Mouse (Mus musculus) forebrain, embryonic 13.5 days (tissue): Measurements from ENCODE around the gene Col12a1. TPM values are rescaled to one million over a fixed set of nuclear protein-coding genes. Genes with fewer than 3 reads are reported as not detected.

ENCODE experiments used
- ATAC-seq: fragments of 200-750 bp; cut with Nextera tagmentation; 2 replicates; pipeline ENCODE4 v1.8.0; 2017
- H3K27ac ChIP-seq: fragments of 300-500 bp; sonication (generic); 2 replicates; pipeline ENCODE4 v1.5.1; 2015; ENCODE audit warnings: inconsistent platforms, mild to moderate bottlenecking, moderate library complexity
- H3K27me3 ChIP-seq: fragments of 300-500 bp; sonication (generic); 2 replicates; pipeline ENCODE4 v1.6.1; 2015; ENCODE audit warnings: mild to moderate bottlenecking, inconsistent platforms
- H3K36me3 ChIP-seq: fragments of 300-500 bp; sonication (generic); 2 replicates; pipeline ENCODE4 v1.6.1; 2015; ENCODE audit warnings: mild to moderate bottlenecking, inconsistent platforms; ENCODE audit not compliant: poor library complexity, severe bottlenecking
- H3K4me1 ChIP-seq: fragments of 300-500 bp; sonication (generic); 2 replicates; pipeline ENCODE4 v1.6.1; 2015; ENCODE audit warnings: inconsistent platforms
- H3K4me2 ChIP-seq: fragments of 300-500 bp; sonication (generic); 2 replicates; pipeline ENCODE4 v1.6.1; 2015; ENCODE audit warnings: inconsistent platforms, mild to moderate bottlenecking, moderate library complexity
- H3K4me3 ChIP-seq: fragments of 300-500 bp; sonication (generic); 2 replicates; pipeline ENCODE4 v1.5.1; 2015; ENCODE audit warnings: mild to moderate bottlenecking, inconsistent platforms
- H3K9ac ChIP-seq: fragments of 300-500 bp; sonication (generic); 2 replicates; pipeline ENCODE4 v1.6.1; 2015; ENCODE audit warnings: mild to moderate bottlenecking, inconsistent platforms
- H3K9me3 ChIP-seq: fragments of 300-500 bp; sonication (generic); replicated peaks from 2 replicates; pipeline ENCODE4 v1.6.1; 2016; ENCODE audit warnings: inconsistent platforms
- WGBS: fragments of 180-500 bp; shearing (Covaris S2); methylation state at CpG from one replicate; pipeline ENCODE4 v1.1.7; 2015; 5-methylcytosine and 5-hydroxymethylcytosine counted together
- polyA plus RNA-seq: library from polyadenylated mRNA; unstranded; fragments of >200 nt; fragmentation: Nextera tagmentation; extraction: Ambion mirVana; gene quantifications from 2 replicates; pipeline ENCODE4 v1.2.1, GENCODE M21; 2015

Gene Col12a1
- polyA plus RNA-seq, 1 experiment from 2014 or later: 2.5 TPM

DNA sequence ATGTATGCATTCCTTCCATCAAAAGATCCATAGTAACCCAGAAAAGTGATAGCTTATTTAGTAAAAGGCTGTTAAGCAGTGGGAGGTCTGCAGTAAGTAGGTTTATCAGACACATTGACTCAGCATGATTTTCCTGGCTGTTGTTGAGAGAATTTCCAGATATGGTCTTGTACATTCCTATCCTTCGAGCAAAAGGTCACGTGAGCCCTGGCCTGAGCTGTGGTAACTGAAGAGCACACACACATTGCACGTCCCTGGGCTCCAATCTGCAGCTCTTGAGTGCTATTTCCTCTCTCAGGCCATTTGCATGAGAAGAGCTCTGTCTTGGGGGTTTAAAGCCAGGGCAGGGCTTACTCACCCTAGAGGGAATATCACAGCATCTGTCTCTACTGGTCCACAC, 101.3 kb downstream of the Col12a1 start:
- H3K4me3 ChIP-seq: no peak overlapping the region
- no peak for ATAC-seq
- H3K9me3 ChIP-seq: no peaks in the 10 kb centered on the region
- no peak overlapping the region for H3K27ac ChIP-seq
- H3K9ac ChIP-seq: no peak overlapping the region
- H3K4me2 ChIP-seq: no peak overlapping the region
- H3K4me1 ChIP-seq: no peaks in the 10 kb centered on the region
- no peaks in the 10 kb centered on the region for H3K27me3 ChIP-seq
- 24% methylated on average over 3 of the region's 3 CpGs for WGBS
- H3K36me3 ChIP-seq: no peaks in the 10 kb centered on the region

DNA sequence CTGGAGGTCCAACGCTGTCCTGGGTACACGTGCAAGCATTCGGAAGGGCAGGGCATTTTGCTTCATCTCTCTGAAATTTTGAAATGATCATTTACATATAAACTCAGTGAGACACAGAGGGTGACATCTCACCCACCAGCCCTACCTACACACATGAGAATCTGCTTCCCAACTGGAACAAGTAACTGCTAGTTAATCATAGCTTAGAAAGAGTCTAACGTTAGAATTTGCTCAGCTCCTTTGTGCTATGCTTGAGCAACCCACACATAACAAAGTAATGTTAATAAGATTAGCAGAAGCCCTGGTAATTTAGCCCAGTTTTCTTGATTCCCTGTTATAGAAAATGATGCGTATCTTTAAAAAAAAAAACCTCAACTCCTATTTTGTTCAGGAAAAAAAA, 102.6 kb downstream of the Col12a1 start:
- Histone ChIP-seq H3K36me3 (no peaks in the 10 kb centered on the region), H3K4me2 (no peak overlapping the region), H3K4me1 (no peaks in the 10 kb centered on the region), H3K9ac (no peak overlapping the region), H3K9me3 (no peaks in the 10 kb centered on the region), H3K4me3 (no peak overlapping the region), H3K27ac (no peak overlapping the region), H3K27me3 (peaks cover 4% of the 10 kb centered on the region; the same call in 1 of the 2 replicates)
- ATAC-seq: no peak
- 71% methylated on average over 5 of the region's 5 CpGs for WGBS

DNA sequence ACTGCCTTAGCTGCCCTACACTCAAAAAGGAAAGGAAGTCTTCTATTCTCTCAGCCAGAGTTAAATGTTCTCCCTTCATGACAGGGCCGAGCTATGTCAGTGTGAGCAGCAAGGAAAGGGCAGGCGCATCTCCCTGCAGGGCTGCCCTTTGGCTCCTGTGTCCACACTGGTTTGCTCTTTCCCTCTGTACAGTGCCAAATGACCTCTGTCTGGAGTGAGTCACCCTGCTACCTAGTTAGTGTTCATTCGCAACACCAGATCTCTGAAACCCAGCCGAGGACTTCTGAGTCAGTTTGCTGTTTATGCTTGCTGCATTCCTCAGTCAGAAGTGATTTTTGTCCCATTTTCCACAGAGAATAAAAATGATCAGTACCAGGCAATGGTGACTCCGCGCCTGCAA, 108.3 kb downstream of the Col12a1 start:
- Histone ChIP-seq H3K9me3 (no peaks in the 10 kb centered on the region), H3K36me3 (no peaks in the 10 kb centered on the region), H3K27ac (no peak overlapping the region), H3K27me3 (peaks cover 35% of the 10 kb centered on the region), H3K4me2 (no peak overlapping the region), H3K4me1 (peaks cover 10% of the 10 kb centered on the region), H3K4me3 (no peak overlapping the region), H3K9ac (no peak overlapping the region)
- WGBS: 90% methylated on average over 6 of the region's 6 CpGs
- ATAC-seq: no peak

DNA sequence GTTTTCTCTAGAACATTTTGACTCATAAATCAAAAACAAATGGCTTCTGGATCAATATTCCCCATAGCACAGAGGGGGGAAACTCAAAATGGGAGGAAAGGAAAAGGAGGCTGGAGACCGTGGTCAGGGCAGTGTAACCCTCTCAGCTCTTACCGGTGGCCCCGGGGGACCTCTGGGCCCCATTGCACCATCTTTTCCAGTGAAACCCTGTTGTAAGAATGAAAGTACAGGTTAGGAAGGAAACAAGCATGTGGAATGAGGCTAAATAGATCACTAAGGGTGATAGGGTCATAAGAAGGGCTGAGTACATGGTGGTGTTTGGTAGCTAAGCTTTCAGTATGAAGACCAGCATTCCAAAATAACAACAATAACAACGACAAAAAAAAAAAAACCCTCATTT, 109.0 kb downstream of the Col12a1 start:
- Histone ChIP-seq H3K4me1 (peaks cover 10% of the 10 kb centered on the region), H3K9me3 (no peaks in the 10 kb centered on the region), H3K27ac (no peak overlapping the region), H3K4me3 (no peak overlapping the region), H3K27me3 (peaks cover 35% of the 10 kb centered on the region), H3K4me2 (no peak overlapping the region), H3K9ac (no peak overlapping the region), H3K36me3 (no peaks in the 10 kb centered on the region)
- 89% methylated on average over 4 of the region's 4 CpGs for WGBS
- ATAC-seq: no peak

DNA sequence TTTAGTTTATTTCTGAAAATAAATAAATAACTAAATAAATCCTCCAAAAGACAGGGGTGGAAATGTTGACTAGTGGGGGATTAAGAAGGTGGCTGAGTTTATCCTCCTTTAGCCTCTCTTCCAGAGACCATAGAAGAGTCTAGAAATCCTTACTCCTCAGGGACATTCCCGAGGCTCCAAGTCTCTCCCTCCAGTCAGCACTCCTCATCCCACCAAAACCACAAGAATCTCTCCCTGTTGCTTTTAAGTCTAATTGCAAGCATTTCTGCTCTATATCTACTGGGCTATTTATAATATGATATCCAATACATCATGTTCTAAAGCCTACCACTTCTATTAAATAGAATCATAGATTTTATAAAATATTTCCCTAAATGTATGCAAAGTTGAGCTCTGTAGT, 109.8 kb downstream of the Col12a1 start:
- 74% methylated on average over 1 of the region's 1 CpGs for WGBS
- Histone ChIP-seq H3K36me3 (no peaks in the 10 kb centered on the region), H3K27me3 (peaks cover 39% of the 10 kb centered on the region), H3K9ac (no peak overlapping the region), H3K9me3 (no peaks in the 10 kb centered on the region), H3K27ac (no peak overlapping the region), H3K4me2 (no peak overlapping the region), H3K4me1 (peaks cover 10% of the 10 kb centered on the region), H3K4me3 (no peak overlapping the region)
- no peak for ATAC-seq

DNA sequence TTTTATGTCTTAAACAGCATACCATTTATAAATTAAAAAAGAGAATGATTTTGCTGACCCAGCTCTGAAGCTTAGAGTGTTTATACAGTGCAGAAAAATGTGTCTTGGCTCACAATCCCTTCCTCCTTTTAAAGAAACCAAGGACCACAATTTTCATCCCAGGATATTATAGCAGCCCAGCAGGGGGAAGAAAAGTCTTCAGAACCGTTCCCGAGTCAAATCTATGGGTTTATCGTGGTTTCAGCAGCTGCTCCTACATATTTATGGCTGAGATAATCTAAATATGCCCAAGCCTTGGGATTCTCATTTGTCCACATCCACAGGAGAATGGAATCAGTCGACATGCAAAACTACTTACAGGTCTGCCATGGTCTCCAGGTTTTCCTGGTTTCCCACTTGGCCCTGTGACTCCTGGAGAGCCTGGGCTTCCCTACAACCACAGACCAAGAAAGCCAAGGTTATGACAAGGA, 110.5 kb downstream of the Col12a1 start:
- no peak overlapping the region for H3K9ac ChIP-seq
- H3K27ac ChIP-seq: no peak overlapping the region
- H3K27me3 ChIP-seq: peaks cover 39% of the 10 kb centered on the region
- H3K4me3 ChIP-seq: no peak overlapping the region
- no peaks in the 10 kb centered on the region for H3K9me3 ChIP-seq
- no peak overlapping the region for H3K4me2 ChIP-seq
- no peaks in the 10 kb centered on the region for H3K36me3 ChIP-seq
- peaks cover 10% of the 10 kb centered on the region for H3K4me1 ChIP-seq
- no peak for ATAC-seq
- WGBS: 69% methylated on average over 4 of the region's 4 CpGs

DNA sequence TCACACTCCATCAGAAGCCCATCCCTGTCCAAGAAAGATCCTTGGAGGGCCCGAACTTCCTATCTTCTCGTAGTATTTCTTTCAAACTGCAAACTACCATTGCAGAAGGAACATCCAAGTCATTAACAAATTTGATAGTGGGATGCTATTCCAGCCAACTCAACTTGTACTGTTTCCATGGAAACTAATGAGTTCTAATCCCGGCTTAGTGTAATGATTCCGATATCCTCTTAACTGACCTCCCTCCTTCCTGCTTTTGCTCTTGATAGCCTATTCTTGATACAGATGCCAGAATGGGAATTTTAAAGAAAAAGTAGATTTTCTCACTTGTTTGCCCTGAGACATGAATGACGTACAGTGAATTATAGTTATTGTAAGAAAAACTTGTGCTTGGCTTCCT, 112.5 kb downstream of the Col12a1 start:
- WGBS: 9% methylated on average over 5 of the region's 5 CpGs
- ATAC-seq: peak; percentile 77
- no peak overlapping the region for H3K9ac ChIP-seq
- H3K4me1 ChIP-seq: peaks cover 10% of the 10 kb centered on the region
- H3K9me3 ChIP-seq: no peaks in the 10 kb centered on the region
- H3K27ac ChIP-seq: no peak overlapping the region
- peak overlapping the region; percentile 22; the same call in 1 of the 2 replicates for H3K4me2 ChIP-seq
- peaks cover 38% of the 10 kb centered on the region for H3K27me3 ChIP-seq
- no peak overlapping the region for H3K4me3 ChIP-seq
- no peaks in the 10 kb centered on the region for H3K36me3 ChIP-seq

DNA sequence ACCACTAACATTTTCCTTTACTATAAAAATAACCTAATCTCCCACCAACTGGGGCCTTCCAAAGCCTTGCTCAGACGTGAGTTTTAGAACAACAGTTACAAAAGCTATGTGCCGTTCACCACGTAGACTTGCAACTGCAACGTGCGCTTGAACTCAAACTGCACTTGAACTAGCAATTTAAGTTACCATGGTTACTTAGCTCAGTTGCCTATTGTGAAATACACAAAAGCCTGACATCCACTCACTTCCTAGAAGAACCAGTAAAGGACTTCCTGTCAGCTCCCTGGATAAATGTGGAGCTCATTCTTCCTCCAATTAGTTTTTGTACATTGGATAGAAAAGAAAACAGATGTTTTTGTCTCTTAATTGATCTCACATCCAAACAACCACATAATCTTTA, 112.9 kb downstream of the Col12a1 start:
- Histone ChIP-seq H3K4me1 (peaks cover 10% of the 10 kb centered on the region), H3K9ac (no peak overlapping the region), H3K27ac (no peak overlapping the region), H3K4me2 (peak overlapping the region; percentile 22), H3K36me3 (no peaks in the 10 kb centered on the region), H3K9me3 (no peaks in the 10 kb centered on the region), H3K27me3 (peaks cover 35% of the 10 kb centered on the region), H3K4me3 (no peak overlapping the region)
- 4% methylated on average over 5 of the region's 5 CpGs for WGBS
- ATAC-seq: peak; percentile 89

DNA sequence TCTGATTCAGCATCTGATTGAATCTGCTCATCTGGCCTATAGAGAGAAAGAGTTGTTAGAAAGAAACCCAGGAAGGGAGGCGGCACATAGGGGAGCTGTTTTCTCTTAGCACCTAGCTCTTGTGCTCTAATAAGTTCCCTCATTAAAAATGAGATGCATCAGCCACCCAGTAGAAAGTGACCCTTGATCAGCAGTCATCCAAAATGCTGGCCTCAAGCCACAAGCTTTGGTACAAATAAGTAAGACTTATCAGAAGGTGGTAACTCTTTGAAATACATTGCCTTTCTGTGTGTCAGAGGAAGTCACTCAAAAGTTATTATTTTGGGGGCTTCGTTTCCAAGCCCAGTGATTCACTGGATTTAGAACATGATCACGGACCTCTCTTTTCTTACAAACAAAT, 114.1 kb downstream of the Col12a1 start:
- H3K4me2 ChIP-seq: no peak overlapping the region
- H3K9ac ChIP-seq: no peak overlapping the region
- no peak overlapping the region for H3K27ac ChIP-seq
- no peak overlapping the region for H3K4me3 ChIP-seq
- no peaks in the 10 kb centered on the region for H3K9me3 ChIP-seq
- H3K36me3 ChIP-seq: no peaks in the 10 kb centered on the region
- peaks cover 13% of the 10 kb centered on the region for H3K4me1 ChIP-seq
- peaks cover 30% of the 10 kb centered on the region for H3K27me3 ChIP-seq
- no peak for ATAC-seq
- 71% methylated on average over 3 of the region's 3 CpGs for WGBS

DNA sequence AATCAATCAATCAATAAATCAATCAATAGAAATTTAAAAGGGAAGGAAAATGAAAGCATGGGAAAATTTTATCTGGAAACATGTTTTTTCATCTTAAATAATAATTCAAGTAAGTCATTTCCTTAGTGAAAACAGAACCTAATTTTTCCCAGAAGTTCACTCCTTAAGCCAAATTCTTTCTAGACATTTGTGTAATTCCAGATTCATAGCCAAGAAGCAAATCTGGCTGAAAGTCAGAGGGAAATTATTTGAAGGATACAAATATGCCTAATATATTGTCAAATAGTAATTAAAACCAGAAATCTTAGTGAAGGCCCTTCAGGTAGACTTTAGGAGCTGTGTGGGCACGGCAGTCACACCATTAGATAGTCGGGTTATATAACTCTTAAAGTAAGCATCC, 115.2 kb downstream of the Col12a1 start:
- H3K9ac ChIP-seq: no peak overlapping the region
- no peak overlapping the region for H3K4me2 ChIP-seq
- no peak for ATAC-seq
- WGBS: 90% methylated on average over 2 of the region's 2 CpGs
- H3K27ac ChIP-seq: no peak overlapping the region
- no peak overlapping the region for H3K4me3 ChIP-seq
- H3K4me1 ChIP-seq: peaks cover 18% of the 10 kb centered on the region
- H3K9me3 ChIP-seq: no peaks in the 10 kb centered on the region
- H3K36me3 ChIP-seq: no peaks in the 10 kb centered on the region
- peaks cover 28% of the 10 kb centered on the region for H3K27me3 ChIP-seq

DNA sequence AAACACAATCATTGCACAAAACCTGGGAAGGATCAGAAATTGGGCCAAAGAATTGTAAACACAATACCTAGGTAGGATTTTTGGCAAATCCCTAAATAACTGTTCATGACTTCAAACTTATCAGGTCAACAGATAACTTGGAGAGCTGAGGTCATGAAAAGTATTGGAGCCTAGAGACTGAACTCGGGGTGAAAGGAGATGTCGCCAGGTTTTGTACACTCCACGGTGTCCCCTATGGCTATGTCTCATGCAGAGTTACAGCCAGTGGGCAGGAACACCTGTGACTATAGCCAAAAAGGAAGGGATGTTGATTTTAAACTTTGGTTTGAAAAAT, 118.4 kb downstream of the Col12a1 start:
- H3K9ac ChIP-seq: no peak overlapping the region
- H3K4me1 ChIP-seq: peaks cover 12% of the 10 kb centered on the region
- no peak overlapping the region for H3K4me3 ChIP-seq
- no peaks in the 10 kb centered on the region for H3K9me3 ChIP-seq
- H3K27ac ChIP-seq: no peak overlapping the region
- H3K27me3 ChIP-seq: peaks cover 10% of the 10 kb centered on the region
- H3K4me2 ChIP-seq: no peak overlapping the region
- no peak for ATAC-seq
- no peaks in the 10 kb centered on the region for H3K36me3 ChIP-seq
- 93% methylated on average over 3 of the region's 3 CpGs for WGBS

DNA sequence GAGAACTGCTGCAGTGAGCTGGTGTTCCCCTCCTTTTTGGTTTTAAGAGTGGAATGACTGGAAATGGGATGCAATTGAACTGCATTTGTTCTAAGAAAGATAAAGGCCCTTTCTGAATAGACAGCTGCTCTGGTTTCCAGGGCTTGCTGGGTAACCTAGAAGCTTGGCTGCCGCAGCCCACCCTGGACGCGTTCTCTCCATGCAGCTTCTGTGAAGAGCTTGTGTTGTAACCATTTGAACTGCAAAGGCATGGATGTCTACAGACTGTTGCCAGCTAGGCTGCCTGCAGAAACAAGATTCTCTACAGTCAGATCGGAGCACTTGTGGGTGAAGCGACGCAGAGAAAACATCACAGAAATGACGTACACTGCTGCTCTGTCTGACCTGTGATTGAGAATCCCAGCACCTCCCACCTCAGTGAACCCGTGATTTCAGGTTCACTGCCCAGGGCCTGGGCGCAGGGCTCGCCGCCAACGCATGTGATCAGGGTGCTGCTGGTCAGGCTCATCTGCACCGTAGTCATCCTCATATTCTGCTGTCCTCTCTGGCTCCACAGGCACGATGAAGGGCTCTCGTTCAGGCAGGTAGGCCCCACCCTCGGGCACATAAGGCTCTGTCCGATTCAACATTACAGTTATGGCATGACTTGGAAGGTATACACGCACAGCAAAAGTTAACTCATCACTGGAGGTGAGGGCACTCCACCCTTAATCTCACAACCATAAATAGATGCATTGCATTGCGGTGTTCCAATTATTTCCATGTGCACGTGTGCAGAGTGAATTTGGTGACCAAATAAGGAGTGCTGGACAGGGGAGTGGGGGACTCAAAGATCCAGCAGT, 119.0 kb downstream of the Col12a1 start:
- peaks cover 10% of the 10 kb centered on the region for H3K27me3 ChIP-seq
- 72% methylated on average over 20 of the region's 20 CpGs for WGBS
- H3K4me1 ChIP-seq: peaks cover 12% of the 10 kb centered on the region
- H3K36me3 ChIP-seq: no peaks in the 10 kb centered on the region
- H3K9me3 ChIP-seq: no peaks in the 10 kb centered on the region
- peak overlapping the region; percentile 16; the same call in 1 of the 2 replicates for H3K4me2 ChIP-seq
- peak; percentile 81 for ATAC-seq
- no peak overlapping the region for H3K4me3 ChIP-seq
- H3K27ac ChIP-seq: no peak overlapping the region
- H3K9ac ChIP-seq: no peak overlapping the region; the same call in 1 of the 2 replicates

DNA sequence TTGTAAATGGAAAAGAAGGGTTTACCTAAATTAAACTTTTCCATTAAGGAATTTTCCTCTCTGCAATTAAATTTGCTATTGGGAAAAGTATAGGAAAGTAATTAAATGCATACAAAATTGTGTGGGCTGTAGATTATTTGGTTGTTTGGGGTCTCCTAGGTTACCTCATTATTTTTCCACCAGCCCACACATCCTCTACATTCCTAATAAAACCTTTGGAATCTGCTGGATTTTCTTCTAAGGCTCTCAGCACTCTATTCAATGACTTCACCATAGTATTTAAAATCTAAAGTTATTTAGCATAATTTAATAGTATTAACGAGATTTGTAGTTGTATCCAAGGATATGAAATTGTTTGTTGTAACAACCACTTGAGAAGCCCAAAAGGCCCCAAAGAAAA, 120.1 kb downstream of the Col12a1 start:
- Histone ChIP-seq H3K9me3 (no peaks in the 10 kb centered on the region), H3K4me1 (peaks cover 12% of the 10 kb centered on the region), H3K4me3 (no peak overlapping the region), H3K4me2 (no peak overlapping the region), H3K36me3 (no peaks in the 10 kb centered on the region), H3K27me3 (peaks cover 6% of the 10 kb centered on the region; the same call in 1 of the 2 replicates), H3K27ac (no peak overlapping the region), H3K9ac (no peak overlapping the region)
- WGBS: 21% methylated on average over 1 of the region's 1 CpGs
- no peak for ATAC-seq
